Mouse (Mus musculus): ENCODE measurements at regions not wholly inside any gene's neighbourhood (a gene's known extent, or its start where the extent isn't known, plus 50 kb on each side); places are given as distances from the start of the nearest gene placed in this dataset.
A peak's percentile ranks its signal among the peaks of the same experiment; 100 is the strongest.
"Not testable (repeated sequence)": the region's sequence is repeated elsewhere in the genome, so short reads cannot be mapped to it uniquely, and the experiment has no call there.

- peak; percentile 23 for DNase-seq (ENCODE audit: low read depth)
Measured at GRCm38 (mm10) chr3:68794380-68795014, 74.9 kb upstream of the 1110032F04Rik start.

GRCm38 (mm10) chr3:68795641-68796040 lies 73.7 kb upstream of the 1110032F04Rik start:
- DNase-seq (ENCODE audit: low read depth), result peak; percentile 67

- not testable (repeated sequence) for DNase-seq (ENCODE audit: low read depth)
Measured at GRCm38 (mm10) chr3:68798408-68798807, 71.0 kb upstream of the 1110032F04Rik start.

GRCm38 (mm10) chr3:68808866-68809265 lies 60.5 kb upstream of the 1110032F04Rik start:
- no peak for DNase-seq (ENCODE audit: low read depth)

GRCm38 (mm10) chr3:68813461-68813860 lies 55.9 kb upstream of the 1110032F04Rik start:
- DNase-seq (ENCODE audit: low read depth), result no peak

- DNase-seq (ENCODE audit: low read depth), result no peak
Measured at GRCm38 (mm10) chr3:68814011-68814690, 55.2 kb upstream of the 1110032F04Rik start.

GRCm38 (mm10) chr3:68815621-68816020 lies 53.8 kb upstream of the 1110032F04Rik start:
- DNase-seq (ENCODE audit: low read depth), result no peak

GRCm38 (mm10) chr3:68817321-68817720 lies 52.1 kb upstream of the 1110032F04Rik start:
- DNase-seq (ENCODE audit: low read depth), result no peak

Measured in NIH3T3 (cell line).